Mouse (Mus musculus) myocyte (in vitro differentiated cells): ENCODE data around the gene Tgm2.

Source experiments
- E2F4 ChIP-seq: IDR thresholded peaks from one replicate; pipeline ENCODE4 v1.6.1; 2011; ENCODE audit warnings: mild to moderate bottlenecking, control low read depth, moderate library complexity; ENCODE audit not compliant: insufficient read depth
- MAX ChIP-seq: IDR thresholded peaks from one replicate; pipeline ENCODE4 v1.6.1; 2011; ENCODE audit warnings: low read depth, mild to moderate bottlenecking, control low read depth
- MYOD1 ChIP-seq, 3 experiments: IDR thresholded peaks; one replicate each; pipeline ENCODE4 v1.6.1; 2011; ENCODE audit warnings: control low read depth in 2 of 3, low read depth in 2 of 3, mild to moderate bottlenecking in 2 of 3, moderate library complexity in 1 of 3; ENCODE audit not compliant: insufficient read length in 2 of 3, control insufficient read depth in 1 of 3
- MYOG ChIP-seq, 3 experiments: IDR thresholded peaks; one replicate each; pipeline ENCODE4 v1.6.1; 2011; ENCODE audit warnings: control low read depth in 2 of 3, low read depth in 2 of 3, mild to moderate bottlenecking in 2 of 3; ENCODE audit not compliant: insufficient read length in 2 of 3, control insufficient read depth in 1 of 3, insufficient read depth in 1 of 3
- POLR2A ChIP-seq: IDR thresholded peaks from one replicate; pipeline ENCODE4 v1.6.1; 2011; ENCODE audit warnings: low read depth, mild to moderate bottlenecking, control low read depth, moderate library complexity; ENCODE audit not compliant: insufficient read length
- POLR2AphosphoS2 ChIP-seq: IDR thresholded peaks from one replicate; pipeline ENCODE4 v1.6.1; 2011; ENCODE audit warnings: low read depth, control low read depth; ENCODE audit not compliant: insufficient read length
- REST ChIP-seq: IDR thresholded peaks from one replicate; pipeline ENCODE4 v1.6.1; 2011; ENCODE audit warnings: mild to moderate bottlenecking, control low read depth, moderate library complexity; ENCODE audit not compliant: insufficient read depth, insufficient read length
- SRF ChIP-seq: IDR thresholded peaks from one replicate; pipeline ENCODE4 v1.6.1; 2011; ENCODE audit warnings: low read depth; ENCODE audit not compliant: control insufficient read depth, insufficient read length
- TCF12 ChIP-seq: IDR thresholded peaks from one replicate; pipeline ENCODE4 v1.6.1; 2011; ENCODE audit warnings: mild to moderate bottlenecking, control low read depth; ENCODE audit not compliant: poor library complexity, insufficient read depth, severe bottlenecking
- TCF3 ChIP-seq: IDR thresholded peaks from one replicate; pipeline ENCODE4 v1.6.1; 2011; ENCODE audit warnings: low read depth, control low read depth; ENCODE audit not compliant: insufficient read length
- USF1 ChIP-seq: IDR thresholded peaks from one replicate; pipeline ENCODE4 v1.6.1; 2011; ENCODE audit warnings: low read depth, mild to moderate bottlenecking, control low read depth, moderate library complexity

DNA sequence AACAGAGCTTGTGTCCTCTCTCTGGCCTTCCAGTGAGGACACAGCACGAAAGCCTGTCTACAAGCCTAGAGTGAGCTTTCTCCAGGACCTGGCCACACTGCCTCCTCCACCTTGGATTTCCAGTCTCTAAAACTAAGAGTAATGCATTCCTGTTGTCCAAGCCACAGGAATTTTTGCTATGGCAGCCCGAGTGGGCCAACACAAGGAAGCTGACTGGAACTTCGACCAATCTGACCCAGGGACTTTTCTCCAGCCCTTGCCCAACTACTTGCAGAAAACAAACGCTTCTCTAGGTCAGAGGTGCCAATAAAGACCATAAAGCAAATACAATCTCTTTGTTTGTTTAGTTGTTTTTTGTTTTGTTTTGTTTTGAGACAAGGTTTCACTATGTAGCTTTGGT, 56.1 kb downstream of the Tgm2 start:
- no peak for TF ChIP-seq POLR2AphosphoS2
- no peak for TF ChIP-seq MYOG (IDR thresholded peaks at IDR 0.05; ENCODE audit: control insufficient read depth in 1 of 3, insufficient read depth in 1 of 3, insufficient read length in 2 of 3, low read depth in 2 of 3)
- no peak for TF ChIP-seq E2F4
- no peak for TF ChIP-seq POLR2A
- no peak for TF ChIP-seq USF1
- TF ChIP-seq MAX: no peak
- no peak for TF ChIP-seq TCF12
- TF ChIP-seq MYOD1 (IDR thresholded peaks at IDR 0.05; ENCODE audit: control insufficient read depth in 1 of 3, insufficient read length in 2 of 3, low read depth in 2 of 3): no peak
- no peak for TF ChIP-seq SRF
- no peak for TF ChIP-seq TCF3
- TF ChIP-seq REST: no peak
